Mouse (Mus musculus): ENCODE data around the gene Sdhaf3. TPM values are rescaled to one million over a fixed set of nuclear protein-coding genes. Genes with fewer than 3 reads are reported as not detected.
"Not testable (repeated sequence)": the region's sequence is repeated elsewhere in the genome, so short reads cannot be mapped to it uniquely, and the experiment has no call there.

Sdhaf3 gene
- polyA plus RNA-seq, 1 experiment from 2014 or later, result 5.1 TPM

- Histone ChIP-seq H3K4me3 (peak overlapping the region; percentile 77), H3K27me3 (no peaks in the 10 kb centered on the region), H3K4me1 (peaks cover 3% of the 10 kb centered on the region), H3K27ac (peak overlapping the region; percentile 64), H3K9ac (0 out of 2 replicates have a peak overlapping the region, but pooled peaks have one; percentile 16), H3K36me3 (no peaks in the 10 kb centered on the region), H3K4me2 (peak overlapping the region; percentile 76), H3K9me3 (no peaks in the 10 kb centered on the region)
- 40% methylated on average over 6 of the region's 6 CpGs for WGBS
- peak; percentile 27; the same call in 1 of the 2 replicates for ATAC-seq (ENCODE audit: borderline replicate concordance, extremely low read depth, low FRiP score, low TSS enrichment)
Observed at GRCm38 (mm10) chr6:6955395-6955763, 425 bp upstream of the Sdhaf3 start.

- not testable (repeated sequence) for H3K27me3 ChIP-seq; H3K4me3 ChIP-seq; H3K9me3 ChIP-seq; H3K27ac ChIP-seq; H3K36me3 ChIP-seq; H3K9ac ChIP-seq; H3K4me2 ChIP-seq; ATAC-seq (ENCODE audit: borderline replicate concordance, extremely low read depth, low FRiP score, low TSS enrichment); H3K4me1 ChIP-seq
- WGBS, result 85% methylated on average over 2 of the region's 4 CpGs
Observed at GRCm38 (mm10) chr6:6959234-6959633, 3.4 kb downstream of the Sdhaf3 start.

- Histone ChIP-seq H3K9me3 (no peaks in the 10 kb centered on the region), H3K4me1 (no peaks in the 10 kb centered on the region), H3K9ac (no peak overlapping the region), H3K4me2 (no peak overlapping the region), H3K27me3 (no peaks in the 10 kb centered on the region), H3K36me3 (no peaks in the 10 kb centered on the region), H3K27ac (no peak overlapping the region), H3K4me3 (no peak overlapping the region)
- 60% methylated on average over 4 of the region's 4 CpGs for WGBS
- no peak for ATAC-seq (ENCODE audit: borderline replicate concordance, extremely low read depth, low FRiP score, low TSS enrichment)
Observed at GRCm38 (mm10) chr6:6997226-6997946, 41.6 kb downstream of the Sdhaf3 start.

GRCm38 (mm10) chr6:6997956-6998355 lies 42.2 kb downstream of the Sdhaf3 start:
- H3K4me3 ChIP-seq, result no peak overlapping the region
- 74% methylated on average over 1 of the region's 1 CpGs for WGBS
- no peak overlapping the region for H3K4me2 ChIP-seq
- H3K9ac ChIP-seq, result no peak overlapping the region
- no peaks in the 10 kb centered on the region for H3K9me3 ChIP-seq
- no peaks in the 10 kb centered on the region for H3K27me3 ChIP-seq
- H3K27ac ChIP-seq, result no peak overlapping the region
- H3K36me3 ChIP-seq, result no peaks in the 10 kb centered on the region
- no peaks in the 10 kb centered on the region for H3K4me1 ChIP-seq
- no peak for ATAC-seq (ENCODE audit: borderline replicate concordance, extremely low read depth, low FRiP score, low TSS enrichment)

GRCm38 (mm10) chr6:6999015-6999414 lies 43.2 kb downstream of the Sdhaf3 start:
- H3K9ac ChIP-seq, result no peak overlapping the region
- 86% methylated on average over 3 of the region's 3 CpGs for WGBS
- H3K36me3 ChIP-seq, result no peaks in the 10 kb centered on the region
- no peaks in the 10 kb centered on the region for H3K4me1 ChIP-seq
- H3K27ac ChIP-seq, result no peak overlapping the region
- no peak for ATAC-seq (ENCODE audit: borderline replicate concordance, extremely low read depth, low FRiP score, low TSS enrichment)
- no peak overlapping the region for H3K4me2 ChIP-seq
- no peaks in the 10 kb centered on the region for H3K27me3 ChIP-seq
- H3K4me3 ChIP-seq, result no peak overlapping the region
- H3K9me3 ChIP-seq, result no peaks in the 10 kb centered on the region

GRCm38 (mm10) chr6:7003085-7003484 lies 47.3 kb downstream of the Sdhaf3 start:
- ATAC-seq (ENCODE audit: borderline replicate concordance, extremely low read depth, low FRiP score, low TSS enrichment), result no peak
- 62% methylated on average over 4 of the region's 4 CpGs for WGBS
- Histone ChIP-seq H3K4me1 (no peaks in the 10 kb centered on the region), H3K4me3 (no peak overlapping the region), H3K36me3 (no peaks in the 10 kb centered on the region), H3K4me2 (no peak overlapping the region), H3K9me3 (no peaks in the 10 kb centered on the region), H3K9ac (no peak overlapping the region), H3K27me3 (no peaks in the 10 kb centered on the region), H3K27ac (no peak overlapping the region)

- WGBS, result 60% methylated on average over 2 of the region's 2 CpGs
- H3K27me3 ChIP-seq, result no peaks in the 10 kb centered on the region
- ATAC-seq (ENCODE audit: borderline replicate concordance, extremely low read depth, low FRiP score, low TSS enrichment), result no peak
Observed at GRCm38 (mm10) chr6:7004005-7004404, 48.2 kb downstream of the Sdhaf3 start.

GRCm38 (mm10) chr6:7038087-7038486 lies 82.3 kb downstream of the Sdhaf3 start:
- Histone ChIP-seq H3K4me3 (no peak overlapping the region), H3K27me3 (no peaks in the 10 kb centered on the region), H3K9ac (no peak overlapping the region), H3K27ac (no peak overlapping the region), H3K4me2 (no peak overlapping the region), H3K36me3 (no peaks in the 10 kb centered on the region), H3K9me3 (no peaks in the 10 kb centered on the region), H3K4me1 (no peaks in the 10 kb centered on the region)
- 86% methylated on average over 6 of the region's 6 CpGs for WGBS
- no peak for ATAC-seq (ENCODE audit: borderline replicate concordance, extremely low read depth, low FRiP score, low TSS enrichment)

More at GRCm38 (mm10) chr6:7004005-7004404, 48.2 kb downstream of the Sdhaf3 start:
- Histone ChIP-seq H3K4me2 (no peak overlapping the region), H3K4me3 (no peak overlapping the region), H3K36me3 (no peaks in the 10 kb centered on the region), H3K27ac (no peak overlapping the region), H3K9ac (no peak overlapping the region), H3K4me1 (no peaks in the 10 kb centered on the region), H3K9me3 (no peaks in the 10 kb centered on the region)

- Histone ChIP-seq H3K36me3 (no peaks in the 10 kb centered on the region), H3K9ac (no peak overlapping the region), H3K4me2 (no peak overlapping the region), H3K4me1 (no peaks in the 10 kb centered on the region), H3K9me3 (no peaks in the 10 kb centered on the region), H3K27me3 (no peaks in the 10 kb centered on the region), H3K4me3 (no peak overlapping the region), H3K27ac (no peak overlapping the region)
- no peak for ATAC-seq (ENCODE audit: borderline replicate concordance, extremely low read depth, low FRiP score, low TSS enrichment)
- 82% methylated on average over 5 of the region's 5 CpGs for WGBS
Observed at GRCm38 (mm10) chr6:7038835-7039234, 83.0 kb downstream of the Sdhaf3 start.

GRCm38 (mm10) chr6:7041912-7042311 lies 86.1 kb downstream of the Sdhaf3 start:
- Histone ChIP-seq H3K9me3 (no peaks in the 10 kb centered on the region), H3K4me3 (no peak overlapping the region), H3K4me2 (no peak overlapping the region), H3K27ac (no peak overlapping the region), H3K27me3 (no peaks in the 10 kb centered on the region), H3K36me3 (no peaks in the 10 kb centered on the region), H3K9ac (no peak overlapping the region), H3K4me1 (no peaks in the 10 kb centered on the region)
- WGBS, result 81% methylated on average over 1 of the region's 1 CpGs
- no peak for ATAC-seq (ENCODE audit: borderline replicate concordance, extremely low read depth, low FRiP score, low TSS enrichment)

- Histone ChIP-seq H3K36me3 (no peaks in the 10 kb centered on the region), H3K4me3 (no peak overlapping the region), H3K9me3 (no peaks in the 10 kb centered on the region), H3K4me2 (no peak overlapping the region), H3K27me3 (no peaks in the 10 kb centered on the region), H3K27ac (no peak overlapping the region), H3K4me1 (no peaks in the 10 kb centered on the region), H3K9ac (no peak overlapping the region)
- no peak for ATAC-seq (ENCODE audit: borderline replicate concordance, extremely low read depth, low FRiP score, low TSS enrichment)
- WGBS, result 92% methylated on average over 3 of the region's 3 CpGs
Observed at GRCm38 (mm10) chr6:7062819-7063218, 107.0 kb downstream of the Sdhaf3 start.

GRCm38 (mm10) chr6:7068782-7069181 lies 113.0 kb downstream of the Sdhaf3 start:
- H3K9ac ChIP-seq, result no peak overlapping the region
- H3K4me3 ChIP-seq, result no peak overlapping the region
- H3K27me3 ChIP-seq, result no peaks in the 10 kb centered on the region
- no peaks in the 10 kb centered on the region for H3K36me3 ChIP-seq
- no peak overlapping the region for H3K27ac ChIP-seq
- 47% methylated on average over 3 of the region's 3 CpGs for WGBS
- no peak for ATAC-seq (ENCODE audit: borderline replicate concordance, extremely low read depth, low FRiP score, low TSS enrichment)
- H3K9me3 ChIP-seq, result no peaks in the 10 kb centered on the region
- no peaks in the 10 kb centered on the region for H3K4me1 ChIP-seq
- no peak overlapping the region for H3K4me2 ChIP-seq

GRCm38 (mm10) chr6:7069463-7069862 lies 113.7 kb downstream of the Sdhaf3 start:
- Histone ChIP-seq H3K27me3 (no peaks in the 10 kb centered on the region), H3K27ac (no peak overlapping the region), H3K9ac (no peak overlapping the region), H3K4me2 (no peak overlapping the region), H3K36me3 (no peaks in the 10 kb centered on the region), H3K9me3 (no peaks in the 10 kb centered on the region), H3K4me3 (no peak overlapping the region), H3K4me1 (no peaks in the 10 kb centered on the region)
- ATAC-seq (ENCODE audit: borderline replicate concordance, extremely low read depth, low FRiP score, low TSS enrichment), result no peak
- 66% methylated on average over 2 of the region's 2 CpGs for WGBS
